In genomic region chr16:90196688-90197240, GRCm38 (mm10) we compare ENCODE assay signal across 8 mouse cellular contexts. TPM values are rescaled to one million over a fixed set of nuclear protein-coding genes. Genes with fewer than 3 reads are reported as not detected.
A peak's percentile ranks its signal among the peaks of the same experiment; 100 is the strongest.
DNase-seq lines count a peak whose midpoint lies in the region; ATAC-seq and TF ChIP-seq lines count a peak whose summit lies in the region.

No protein-coding gene starts in this region.

- peak overlapping the region; percentile 53 for H3K4me3 ChIP-seq in forebrain, embryonic 10.5 days
- H3K4me3 ChIP-seq in forebrain, postnatal 0 days (ENCODE audit: low read depth, low read length) = no peak overlapping the region
- H3K4me3 ChIP-seq in lung, embryonic 16.5 days (ENCODE audit: low read length) = no peak overlapping the region
- no peak overlapping the region for H3K4me3 ChIP-seq in lung, adult 2 months (replicated peaks; ENCODE audit: extremely low read depth, low read depth, low read length)
- peak overlapping the region; percentile 53; the same call in 1 of the 2 replicates for H3K4me3 ChIP-seq in limb, embryonic 10.5 days
- H3K4me3 ChIP-seq in stomach, embryonic 14.5 days (ENCODE audit: low read depth, low read length) = no peak overlapping the region

- TF ChIP-seq POLR2A in lung, adult 2 months (IDR thresholded peaks at IDR 0.05; ENCODE audit: borderline replicate concordance, extremely low read depth, low read depth, low read length) = no peak

- no peak overlapping the region for H3K4me2 ChIP-seq in forebrain, postnatal 0 days (ENCODE audit: low read depth)
- H3K4me2 ChIP-seq in lung, embryonic 16.5 days (ENCODE audit: low read depth, low read length) = peak overlapping the region; percentile 56; the same call in 1 of the 2 replicates
- peak overlapping the region; percentile 39 for H3K4me2 ChIP-seq in stomach, embryonic 14.5 days (replicated peaks; ENCODE audit: low read depth, low read length)

- no peaks in the 10 kb centered on the region for H3K9me3 ChIP-seq in forebrain, embryonic 10.5 days
- no peaks in the 10 kb centered on the region for H3K9me3 ChIP-seq in forebrain, postnatal 0 days (ENCODE audit: low read length)
- no peaks in the 10 kb centered on the region for H3K9me3 ChIP-seq in lung, embryonic 16.5 days (ENCODE audit: control insufficient read depth, low read length)
- no peaks in the 10 kb centered on the region for H3K9me3 ChIP-seq in limb, embryonic 10.5 days (replicated peaks)
- H3K9me3 ChIP-seq in stomach, embryonic 14.5 days (ENCODE audit: control insufficient read depth, low read depth, low read length) = no peaks in the 10 kb centered on the region

- peaks cover 20% of the 10 kb centered on the region for H3K4me1 ChIP-seq in forebrain, embryonic 10.5 days
- no peaks in the 10 kb centered on the region for H3K4me1 ChIP-seq in forebrain, postnatal 0 days (ENCODE audit: insufficient read depth)
- peaks cover 10% of the 10 kb centered on the region for H3K4me1 ChIP-seq in lung, embryonic 16.5 days (replicated peaks; ENCODE audit: control insufficient read depth, insufficient read depth, low read length)
- H3K4me1 ChIP-seq in lung, adult 2 months (ENCODE audit: control insufficient read depth, insufficient read depth, low read length) = peaks cover 16% of the 10 kb centered on the region
- H3K4me1 ChIP-seq in limb, embryonic 10.5 days = peaks cover 18% of the 10 kb centered on the region
- peaks cover 4% of the 10 kb centered on the region; the same call in 1 of the 2 replicates for H3K4me1 ChIP-seq in stomach, embryonic 14.5 days (ENCODE audit: control insufficient read depth, insufficient read depth, low read length)

- 88% methylated on average over 7 of the region's 7 CpGs for WGBS in forebrain, embryonic 10.5 days
- WGBS in forebrain, postnatal 0 days = 88% methylated on average over 7 of the region's 7 CpGs
- WGBS in lung, embryonic 16.5 days = 58% methylated on average over 7 of the region's 7 CpGs
- WGBS in lung, adult 2 months = 61% methylated on average over 7 of the region's 7 CpGs
- WGBS in limb, embryonic 10.5 days = 87% methylated on average over 7 of the region's 7 CpGs
- 71% methylated on average over 7 of the region's 7 CpGs for WGBS in stomach, embryonic 14.5 days

- no peak for TF ChIP-seq CTCF in forebrain, postnatal 0 days (IDR thresholded peaks at IDR 0.05; ENCODE audit: low read depth)
- no peak for TF ChIP-seq CTCF in lung, adult 2 months (IDR thresholded peaks at IDR 0.05; ENCODE audit: insufficient read depth, low read length)

- H3K27me3 ChIP-seq in forebrain, embryonic 10.5 days (ENCODE audit: poor library complexity, severe bottlenecking) = no peaks in the 10 kb centered on the region
- no peaks in the 10 kb centered on the region for H3K27me3 ChIP-seq in forebrain, postnatal 0 days (ENCODE audit: insufficient read depth, low read length)
- no peaks in the 10 kb centered on the region for H3K27me3 ChIP-seq in lung, embryonic 16.5 days (ENCODE audit: control insufficient read depth, insufficient read depth, low read depth, low read length)
- H3K27me3 ChIP-seq in limb, embryonic 10.5 days (ENCODE audit: low read depth, poor library complexity, severe bottlenecking) = no peaks in the 10 kb centered on the region
- no peaks in the 10 kb centered on the region for H3K27me3 ChIP-seq in stomach, embryonic 14.5 days (ENCODE audit: control insufficient read depth, insufficient read depth, low read length)

- no peaks in the 10 kb centered on the region for H3K36me3 ChIP-seq in forebrain, embryonic 10.5 days (replicated peaks)
- no peaks in the 10 kb centered on the region for H3K36me3 ChIP-seq in forebrain, postnatal 0 days (ENCODE audit: insufficient read depth)
- no peaks in the 10 kb centered on the region for H3K36me3 ChIP-seq in lung, embryonic 16.5 days (ENCODE audit: control insufficient read depth, insufficient read depth, low read length)
- H3K36me3 ChIP-seq in limb, embryonic 10.5 days = no peaks in the 10 kb centered on the region
- no peaks in the 10 kb centered on the region for H3K36me3 ChIP-seq in stomach, embryonic 14.5 days (ENCODE audit: control insufficient read depth, insufficient read depth, low read length)

- H3K27ac ChIP-seq in forebrain, embryonic 10.5 days = peak overlapping the region; percentile 85
- H3K27ac ChIP-seq in forebrain, postnatal 0 days (ENCODE audit: low read depth, low read length) = no peak overlapping the region
- no peak overlapping the region for H3K27ac ChIP-seq in lung, embryonic 16.5 days (ENCODE audit: low read length)
- peak overlapping the region; percentile 85 for H3K27ac ChIP-seq in limb, embryonic 10.5 days
- peak overlapping the region; percentile 45; the same call in 1 of the 2 replicates for H3K27ac ChIP-seq in stomach, embryonic 14.5 days (ENCODE audit: low read length)

- intact Hi-C loops in left cerebral cortex, postnatal 4 days (cut with DNase I) = no loop called here

- no peak for ATAC-seq in forebrain, postnatal 0 days
- no peak for ATAC-seq in lung, embryonic 16.5 days (ENCODE audit: low read depth)
- no peak for ATAC-seq in stomach, embryonic 14.5 days (ENCODE audit: insufficient number of reproducible peaks, insufficient read depth, low FRiP score, low read depth)
- ATAC-seq in cerebellum, adult (ENCODE audit: insufficient number of reproducible peaks, low FRiP score, low TSS enrichment) = no peak

- no peak overlapping the region for H3K9ac ChIP-seq in forebrain, postnatal 0 days
- H3K9ac ChIP-seq in lung, embryonic 16.5 days (ENCODE audit: low read length) = no peak overlapping the region
- no peak overlapping the region for H3K9ac ChIP-seq in stomach, embryonic 14.5 days (replicated peaks; ENCODE audit: low read depth, low read length)

- DNase-seq in forebrain, embryonic 10.5 days (ENCODE audit: extremely low spot score, low spot score) = no peak
- no peak for DNase-seq in forebrain, postnatal 0 days
- DNase-seq in lung, adult 2 months = no peak
- no peak for DNase-seq in limb, embryonic 10.5 days (ENCODE audit: low spot score)
- no peak for DNase-seq in left cerebral cortex, postnatal 4 days

RNA-seq across cellular contexts. Expression of gene Sod1, which starts 23.8 kb away (rescaled TPM):
- polyA plus RNA-seq in forebrain, embryonic 10.5 days (2016; fragmentation: Nextera tagmentation; extraction: Ambion mirVana) = 1,253 and 1,286 TPM in 2 replicates
- 184 and 223 TPM in 2 replicates for total RNA-seq in forebrain, postnatal 0 days (2014; rRNA removed)
- polyA plus RNA-seq in forebrain, postnatal 0 days (2015; fragmentation: Nextera tagmentation; extraction: Ambion mirVana) = 1,167 and 1,378 TPM in 2 replicates
- polyA plus RNA-seq in lung, embryonic 16.5 days (2015; fragmentation: Nextera tagmentation; extraction: Ambion mirVana) = 1,312 and 1,369 TPM in 2 replicates
- 547 and 549 TPM in 2 replicates for polyA plus RNA-seq in lung, adult 2 months (2012; rRNA removed)
- 1,367 and 1,406 TPM in 2 replicates for polyA plus RNA-seq in limb, embryonic 10.5 days (2016; fragmentation: Nextera tagmentation; extraction: Ambion mirVana)
- 1,172 and 1,235 TPM in 2 replicates for polyA plus RNA-seq in stomach, embryonic 14.5 days (2014; fragmentation: Nextera tagmentation; extraction: Ambion mirVana)
- 100 to 1,000 TPM; 360 to 383 TPM for total RNA-seq in left cerebral cortex, postnatal 4 days (2021)

RNA-seq across cellular contexts. Expression of gene Tiam1, which starts 53.2 kb away (rescaled TPM):
- polyA plus RNA-seq in forebrain, embryonic 10.5 days (2016; fragmentation: Nextera tagmentation; extraction: Ambion mirVana) = 18.4 and 21.4 TPM in 2 replicates
- 30.5 and 42.4 TPM in 2 replicates for total RNA-seq in forebrain, postnatal 0 days (2014; rRNA removed)
- 9.8 and 20.5 TPM in 2 replicates for polyA plus RNA-seq in forebrain, postnatal 0 days (2015; fragmentation: Nextera tagmentation; extraction: Ambion mirVana)
- polyA plus RNA-seq in lung, embryonic 16.5 days (2015; fragmentation: Nextera tagmentation; extraction: Ambion mirVana) = 11.1 and 12.8 TPM in 2 replicates
- 7.1 and 14.6 TPM in 2 replicates for polyA plus RNA-seq in lung, adult 2 months (2012; rRNA removed)
- 23.8 and 30.8 TPM in 2 replicates for polyA plus RNA-seq in limb, embryonic 10.5 days (2016; fragmentation: Nextera tagmentation; extraction: Ambion mirVana)
- 34.6 and 38.4 TPM in 2 replicates for polyA plus RNA-seq in stomach, embryonic 14.5 days (2014; fragmentation: Nextera tagmentation; extraction: Ambion mirVana)
- 10 to 100 TPM; 58.8 to 64.4 TPM for total RNA-seq in left cerebral cortex, postnatal 4 days (2021)

Comparison
In these comparisons a context has a peak if more than half of its experiments do, and no peak if none do; other contexts are left out.
1. H3K27ac ChIP-seq: peak in forebrain, embryonic 10.5 days (single experiment), limb, embryonic 10.5 days (single experiment) and stomach, embryonic 14.5 days (single experiment); none in forebrain, postnatal 0 days (single experiment) and lung, embryonic 16.5 days (single experiment).
2. H3K4me3 ChIP-seq: peak in forebrain, embryonic 10.5 days (single experiment) and limb, embryonic 10.5 days (single experiment); none in forebrain, postnatal 0 days (single experiment), lung, embryonic 16.5 days (single experiment), lung, adult 2 months (single experiment) and stomach, embryonic 14.5 days (single experiment).